9 mouse cellular contexts compared by ENCODE assay signal in genomic region chr11:6030650-6031049, GRCm38 (mm10). TPM values are rescaled to one million over a fixed set of nuclear protein-coding genes. Genes with fewer than 3 reads are reported as not detected.
DNase-seq lines count a peak whose midpoint lies in the region; ATAC-seq lines count a peak whose summit lies in the region.
"Had no signal": no experiment of that assay in that cellular context is flagged by ENCODE, and none has a peak within 500 bp of the region (broad histone marks: within the 10 kb centered on the region; RNA-seq: fewer than 3 reads in every experiment).

No protein-coding gene starts in this region.

- no peaks in the 10 kb centered on the region for H3K9me3 ChIP-seq in hindbrain, embryonic 16.5 days (ENCODE audit: control insufficient read depth, low read length)
- no peaks in the 10 kb centered on the region; the same call in 1 of the 2 replicates for H3K9me3 ChIP-seq in hindbrain, embryonic 10.5 days
- H3K9me3 ChIP-seq in heart, embryonic 14.5 days (ENCODE audit: control insufficient read depth, low read length): no peaks in the 10 kb centered on the region
- no peaks in the 10 kb centered on the region for H3K9me3 ChIP-seq in midbrain, embryonic 16.5 days (replicated peaks; ENCODE audit: control insufficient read depth, low read length, poor library complexity, severe bottlenecking)

- H3K27me3 ChIP-seq in hindbrain, embryonic 16.5 days (replicated peaks; ENCODE audit: control insufficient read depth, insufficient read depth, low read length): no peaks in the 10 kb centered on the region
- H3K27me3 ChIP-seq in hindbrain, embryonic 10.5 days (ENCODE audit: insufficient read depth, poor library complexity, severe bottlenecking): no peaks in the 10 kb centered on the region
- no peaks in the 10 kb centered on the region for H3K27me3 ChIP-seq in heart, embryonic 14.5 days (ENCODE audit: control insufficient read depth, insufficient read depth, low read length)
- no peaks in the 10 kb centered on the region for H3K27me3 ChIP-seq in midbrain, embryonic 16.5 days (ENCODE audit: control insufficient read depth, insufficient read depth, low read depth, low read length)

- 68% methylated on average over 6 of the region's 6 CpGs for WGBS in hindbrain, embryonic 16.5 days
- WGBS in hindbrain, embryonic 10.5 days: 88% methylated on average over 6 of the region's 6 CpGs
- whole genome bisulfite sequencing in heart, embryonic 14.5 days: 82% methylated on average over 6 of the region's 6 CpGs
- 85% methylated on average over 6 of the region's 6 CpGs for WGBS in midbrain, embryonic 16.5 days

- peak; percentile 84 for ATAC-seq in hindbrain, embryonic 16.5 days
- ATAC-seq in heart, embryonic 14.5 days (ENCODE audit: insufficient number of reproducible peaks, insufficient read depth, low FRiP score, low read depth): 0 out of 2 replicates have a peak, but pooled peaks have one; percentile 29
- peak; percentile 57 for ATAC-seq in midbrain, embryonic 16.5 days

- no peak overlapping the region for H3K4me2 ChIP-seq in hindbrain, embryonic 16.5 days (ENCODE audit: low read length)
- H3K4me2 ChIP-seq in heart, embryonic 14.5 days (ENCODE audit: low read length): no peak overlapping the region
- no peak overlapping the region for H3K4me2 ChIP-seq in midbrain, embryonic 16.5 days (ENCODE audit: low read length)

- H3K4me1 ChIP-seq in hindbrain, embryonic 16.5 days (ENCODE audit: control insufficient read depth, insufficient read depth, low read depth, low read length): peaks cover 3% of the 10 kb centered on the region
- peaks cover 11% of the 10 kb centered on the region; the same call in 1 of the 2 replicates for H3K4me1 ChIP-seq in hindbrain, embryonic 10.5 days (replicated peaks)
- peaks cover 6 to 10% of the 10 kb centered on the region in 2 experiments; a peak in 3 of 4 replicates for H3K4me1 ChIP-seq in heart, embryonic 14.5 days (ENCODE audit: control insufficient read depth in 2 of 2, insufficient read depth in 2 of 2, low read length in 2 of 2)
- H3K4me1 ChIP-seq in midbrain, embryonic 16.5 days (ENCODE audit: control insufficient read depth, insufficient read depth, low read length): no peaks in the 10 kb centered on the region

- peaks cover 4% of the 10 kb centered on the region; the same call in 1 of the 2 replicates for H3K36me3 ChIP-seq in hindbrain, embryonic 16.5 days (ENCODE audit: control insufficient read depth, insufficient read depth, low read length)
- H3K36me3 ChIP-seq in hindbrain, embryonic 10.5 days: no peaks in the 10 kb centered on the region
- no peaks in the 10 kb centered on the region for H3K36me3 ChIP-seq in heart, embryonic 14.5 days (ENCODE audit: control insufficient read depth, insufficient read depth, low read length)
- peaks cover 2% of the 10 kb centered on the region for H3K36me3 ChIP-seq in midbrain, embryonic 16.5 days (ENCODE audit: control insufficient read depth, insufficient read depth, low read length)

- H3K4me3 ChIP-seq in hindbrain, embryonic 16.5 days (ENCODE audit: low read length): no peak overlapping the region
- no peak overlapping the region for H3K4me3 ChIP-seq in hindbrain, embryonic 10.5 days
- H3K4me3 ChIP-seq in heart, embryonic 14.5 days (ENCODE audit: control insufficient read depth in 1 of 2, insufficient read depth in 1 of 2, low read depth in 1 of 2, low read length in 2 of 2): no peak overlapping the region
- H3K4me3 ChIP-seq in midbrain, embryonic 16.5 days (ENCODE audit: low read depth, low read length): no peak overlapping the region

- H3K27ac ChIP-seq in hindbrain, embryonic 16.5 days (ENCODE audit: low read depth, low read length): peak overlapping the region; percentile 78
- H3K27ac ChIP-seq in hindbrain, embryonic 10.5 days: no peak overlapping the region
- no peak overlapping the region for H3K27ac ChIP-seq in heart, embryonic 14.5 days (replicated peaks in 1 of 2; ENCODE audit: control insufficient read depth in 1 of 2, insufficient read depth in 1 of 2, low read depth in 2 of 2, low read length in 2 of 2)
- 0 out of 2 replicates have a peak overlapping the region, but pooled peaks have one; percentile 15 for H3K27ac ChIP-seq in midbrain, embryonic 16.5 days (ENCODE audit: low read length)
- H3K27ac ChIP-seq: liver, embryonic 14.5 days had no signal

- H3K9ac ChIP-seq in hindbrain, embryonic 16.5 days (ENCODE audit: low read depth, low read length): no peak overlapping the region
- H3K9ac ChIP-seq in heart, embryonic 14.5 days (ENCODE audit: low read length): no peak overlapping the region
- H3K9ac ChIP-seq in midbrain, embryonic 16.5 days (ENCODE audit: low read depth, low read length): no peak overlapping the region
- H3K9ac ChIP-seq: liver, embryonic 14.5 days had no signal

- DNase-seq in hindbrain, embryonic 10.5 days (ENCODE audit: low spot score): no peak
- DNase-seq in Muller cell, postnatal 12 days (ENCODE audit: inconsistent ontology term): peak; percentile 87
- DNase-seq in cerebellum, postnatal 10 days: peak; percentile 97 to 98
- DNase-seq in c-Kit-positive CD71-positive TER-119-positive erythroid progenitor cells, embryonic 14.5 days (ENCODE audit: low spot score): no peak
- DNase-seq in T-cell, adult 2 months (ENCODE audit: low spot score): no peak

RNA-seq across cellular contexts. Expression of gene Camk2b, which starts 35.5 kb away (rescaled TPM):
- 138 and 140 TPM in 2 replicates for polyA plus RNA-seq in hindbrain, embryonic 16.5 days (2015; fragmentation: Nextera tagmentation; extraction: Ambion mirVana)
- 1.8 and 3.6 TPM in 2 replicates for polyA plus RNA-seq in hindbrain, embryonic 10.5 days (2016; fragmentation: Nextera tagmentation; extraction: Ambion mirVana)
- 2.4 and 2.5 TPM in 2 replicates for polyA plus RNA-seq in heart, embryonic 14.5 days (2014; fragmentation: Nextera tagmentation; extraction: Ambion mirVana)
- polyA plus RNA-seq in midbrain, embryonic 16.5 days (2015; fragmentation: Nextera tagmentation; extraction: Ambion mirVana): 150 and 163 TPM in 2 replicates

Comparison
In these comparisons a context has a peak if more than half of its experiments do, and no peak if none do; other contexts are left out.
1. H3K27ac ChIP-seq: peak in hindbrain, embryonic 16.5 days (single experiment) and midbrain, embryonic 16.5 days (single experiment); none in hindbrain, embryonic 10.5 days (single experiment) and heart, embryonic 14.5 days (0 of 2).
2. RNA of gene Camk2b, which starts 35.5 kb away (polyA plus RNA-seq): 150 to 163 TPM in midbrain, embryonic 16.5 days and 138 to 140 TPM in hindbrain, embryonic 16.5 days; 1.8 to 3.6 TPM in hindbrain, embryonic 10.5 days and 2.4 to 2.5 TPM in heart, embryonic 14.5 days; every median in the first group is over 10 times any median in the second.
3. ATAC-seq: peak in every context shown above with its lines; median percentile 84 in hindbrain, embryonic 16.5 days; 57 in midbrain, embryonic 16.5 days; 29 in heart, embryonic 14.5 days.
4. DNase-seq: peak in Muller cell, postnatal 12 days (single experiment) and cerebellum, postnatal 10 days (2 of 2); none in hindbrain, embryonic 10.5 days (single experiment), c-Kit-positive CD71-positive TER-119-positive erythroid progenitor cells, embryonic 14.5 days (single experiment) and T-cell, adult 2 months (single experiment).